Mouse (Mus musculus): ENCODE data around the gene Olfr325. TPM values are rescaled to one million over a fixed set of nuclear protein-coding genes. Genes with fewer than 3 reads are reported as not detected.

Olfr325 gene
- polyA plus RNA-seq, 1 experiment from 2014 or later: not detected

- no peak overlapping the region for H3K9ac ChIP-seq
- no peak for ATAC-seq (ENCODE audit: low FRiP score)
- H3K27me3 ChIP-seq: no peaks in the 10 kb centered on the region
- H3K4me3 ChIP-seq: no peak overlapping the region
- no peaks in the 10 kb centered on the region for H3K4me1 ChIP-seq (replicated peaks)
- no peak overlapping the region for H3K4me2 ChIP-seq
- no peak overlapping the region for H3K27ac ChIP-seq
- H3K36me3 ChIP-seq: no peaks in the 10 kb centered on the region
- 65% methylated on average over 2 of the region's 2 CpGs for WGBS
- no peaks in the 10 kb centered on the region for H3K9me3 ChIP-seq
These were observed 27.2 kb downstream of the Olfr325 start for GRCm38 (mm10) chr11:58604688-58605087.

GRCm38 (mm10) chr11:58605228-58605627 is 27.7 kb downstream of the Olfr325 start:
- no peak overlapping the region for H3K4me2 ChIP-seq
- H3K4me3 ChIP-seq: no peak overlapping the region
- no peak for ATAC-seq (ENCODE audit: low FRiP score)
- H3K9ac ChIP-seq: no peak overlapping the region
- H3K27me3 ChIP-seq: no peaks in the 10 kb centered on the region
- H3K9me3 ChIP-seq: no peaks in the 10 kb centered on the region
- WGBS: 89% methylated on average over 3 of the region's 3 CpGs
- no peak overlapping the region for H3K27ac ChIP-seq
- H3K36me3 ChIP-seq: no peaks in the 10 kb centered on the region
- no peaks in the 10 kb centered on the region for H3K4me1 ChIP-seq (replicated peaks)

- Histone ChIP-seq H3K4me1 (replicated peaks) (no peaks in the 10 kb centered on the region), H3K27me3 (no peaks in the 10 kb centered on the region), H3K4me3 (no peak overlapping the region), H3K9ac (no peak overlapping the region), H3K27ac (no peak overlapping the region), H3K4me2 (no peak overlapping the region), H3K36me3 (no peaks in the 10 kb centered on the region), H3K9me3 (no peaks in the 10 kb centered on the region)
- 91% methylated on average over 12 of the region's 12 CpGs for WGBS
- ATAC-seq (ENCODE audit: low FRiP score): no peak
These were observed 28.8 kb downstream of the Olfr325 start for GRCm38 (mm10) chr11:58606177-58606919.

- no peak for ATAC-seq (ENCODE audit: low FRiP score)
- Histone ChIP-seq H3K36me3 (no peaks in the 10 kb centered on the region), H3K27ac (no peak overlapping the region), H3K4me3 (no peak overlapping the region), H3K4me1 (replicated peaks) (no peaks in the 10 kb centered on the region), H3K27me3 (no peaks in the 10 kb centered on the region), H3K9me3 (no peaks in the 10 kb centered on the region), H3K4me2 (no peak overlapping the region), H3K9ac (no peak overlapping the region)
- 80% methylated on average over 6 of the region's 6 CpGs for WGBS
These were observed 29.5 kb downstream of the Olfr325 start for GRCm38 (mm10) chr11:58607030-58607429.

- H3K4me1 ChIP-seq (replicated peaks): no peaks in the 10 kb centered on the region
- WGBS: 87% methylated on average over 3 of the region's 3 CpGs
- H3K4me3 ChIP-seq: no peak overlapping the region
- no peak overlapping the region for H3K27ac ChIP-seq
- H3K9me3 ChIP-seq: no peaks in the 10 kb centered on the region
- no peak for ATAC-seq (ENCODE audit: low FRiP score)
- no peak overlapping the region for H3K9ac ChIP-seq
- H3K36me3 ChIP-seq: no peaks in the 10 kb centered on the region
- H3K4me2 ChIP-seq: no peak overlapping the region
- no peaks in the 10 kb centered on the region for H3K27me3 ChIP-seq
These were observed 35.8 kb downstream of the Olfr325 start for GRCm38 (mm10) chr11:58613359-58613758.

- ATAC-seq (ENCODE audit: low FRiP score): no peak
- H3K4me3 ChIP-seq: no peak overlapping the region
- H3K4me2 ChIP-seq: no peak overlapping the region
- no peaks in the 10 kb centered on the region for H3K9me3 ChIP-seq
- H3K9ac ChIP-seq: no peak overlapping the region
- H3K36me3 ChIP-seq: no peaks in the 10 kb centered on the region
- no peaks in the 10 kb centered on the region for H3K4me1 ChIP-seq (replicated peaks)
- no peaks in the 10 kb centered on the region for H3K27me3 ChIP-seq
- H3K27ac ChIP-seq: no peak overlapping the region
These were observed 37.0 kb downstream of the Olfr325 start for GRCm38 (mm10) chr11:58614526-58614925.

- Histone ChIP-seq H3K36me3 (no peaks in the 10 kb centered on the region), H3K27me3 (no peaks in the 10 kb centered on the region), H3K4me1 (replicated peaks) (no peaks in the 10 kb centered on the region), H3K9ac (no peak within 1 kb of the TSS), H3K4me3 (no peak within 1 kb of the TSS), H3K9me3 (no peaks in the 10 kb centered on the region), H3K27ac (no peak within 1 kb of the TSS), H3K4me2 (no peak within 1 kb of the TSS)
- ATAC-seq (ENCODE audit: low FRiP score): no peak
- WGBS: 96% methylated on average over 4 of the region's 4 CpGs
These were observed 38.4 kb downstream of the Olfr325 start, which contains the start of gene 2210407C18Rik for GRCm38 (mm10) chr11:58615975-58616374. Gene 2210407C18Rik, minus strand, starts transcription at chr11:58616075.

- H3K4me2 ChIP-seq: no peak overlapping the region
- no peaks in the 10 kb centered on the region for H3K9me3 ChIP-seq
- no peak for ATAC-seq (ENCODE audit: low FRiP score)
- H3K9ac ChIP-seq: no peak overlapping the region
- no peaks in the 10 kb centered on the region for H3K27me3 ChIP-seq
- 78% methylated on average over 3 of the region's 3 CpGs for WGBS
- no peak overlapping the region for H3K27ac ChIP-seq
- no peaks in the 10 kb centered on the region for H3K4me1 ChIP-seq (replicated peaks)
- no peak overlapping the region for H3K4me3 ChIP-seq
- H3K36me3 ChIP-seq: no peaks in the 10 kb centered on the region
These were observed 40.8 kb downstream of the Olfr325 start for GRCm38 (mm10) chr11:58618369-58618768.

- ATAC-seq (ENCODE audit: low FRiP score): no peak
- no peak overlapping the region for H3K4me2 ChIP-seq
- H3K27ac ChIP-seq: no peak overlapping the region
- 50% methylated on average over 6 of the region's 6 CpGs for WGBS
- no peaks in the 10 kb centered on the region for H3K9me3 ChIP-seq
- H3K27me3 ChIP-seq: no peaks in the 10 kb centered on the region
- no peak overlapping the region for H3K4me3 ChIP-seq
- no peaks in the 10 kb centered on the region for H3K4me1 ChIP-seq (replicated peaks)
- H3K9ac ChIP-seq: no peak overlapping the region
- no peaks in the 10 kb centered on the region for H3K36me3 ChIP-seq
These were observed 41.3 kb downstream of the Olfr325 start for GRCm38 (mm10) chr11:58618793-58619192.

GRCm38 (mm10) chr11:58626146-58626545 is 48.6 kb downstream of the Olfr325 start:
- H3K9ac ChIP-seq: no peak overlapping the region
- ATAC-seq (ENCODE audit: low FRiP score): no peak
- WGBS: 46% methylated on average over 4 of the region's 4 CpGs

GRCm38 (mm10) chr11:58630401-58630800 is 52.9 kb downstream of the Olfr325 start, which contains the start of gene Olfr323:
Gene Olfr323, minus strand, starts transcription at chr11:58630501.
- Histone ChIP-seq H3K4me3 (no peak within 1 kb of the TSS), H3K36me3 (no peaks in the 10 kb centered on the region), H3K4me2 (no peak within 1 kb of the TSS), H3K9ac (no peak within 1 kb of the TSS), H3K4me1 (replicated peaks) (no peaks in the 10 kb centered on the region), H3K9me3 (no peaks in the 10 kb centered on the region), H3K27me3 (no peaks in the 10 kb centered on the region), H3K27ac (no peak within 1 kb of the TSS)
- ATAC-seq (ENCODE audit: low FRiP score): no peak
- 74% methylated on average over 5 of the region's 5 CpGs for WGBS

More at GRCm38 (mm10) chr11:58626146-58626545, 48.6 kb downstream of the Olfr325 start:
- Histone ChIP-seq H3K4me2 (no peak overlapping the region), H3K27ac (no peak overlapping the region), H3K27me3 (no peaks in the 10 kb centered on the region), H3K9me3 (no peaks in the 10 kb centered on the region), H3K4me1 (replicated peaks) (no peaks in the 10 kb centered on the region), H3K36me3 (no peaks in the 10 kb centered on the region), H3K4me3 (no peak overlapping the region)
